In genomic region chr6:128754748-128755401, GRCm38 (mm10) we compare ENCODE assay signal across 19 mouse cellular contexts. TPM values are rescaled to one million over a fixed set of nuclear protein-coding genes. Genes with fewer than 3 reads are reported as not detected.
A peak's percentile ranks its signal among the peaks of the same experiment; 100 is the strongest.
DNase-seq lines count a peak whose midpoint lies in the region; ATAC-seq and TF ChIP-seq lines count a peak whose summit lies in the region.
"Not testable (repeated sequence)": the region's sequence is repeated elsewhere in the genome, so short reads cannot be mapped to it uniquely, and the experiment has no call there.
"Had no signal": no experiment of that assay in that cellular context is flagged by ENCODE, and none has a peak within 500 bp of the region (broad histone marks: within the 10 kb centered on the region; RNA-seq: fewer than 3 reads in every experiment).

No protein-coding gene starts in this region.

- not testable (repeated sequence) for H3K4me3 ChIP-seq in embryonic facial prominence, embryonic 11.5 days (ENCODE audit: low read depth, low read length); hindbrain, embryonic 10.5 days; intestine, embryonic 16.5 days (ENCODE audit: low read length); liver, embryonic 12.5 days; midbrain, embryonic 10.5 days
- peak overlapping the region; percentile 45 for H3K4me3 ChIP-seq in gastrocnemius, adult 2 months
- peak overlapping the region; percentile 31 for H3K4me3 ChIP-seq in small intestine, adult 2 months (ENCODE audit: low read depth, low read length)

- H3K9ac ChIP-seq in embryonic facial prominence, embryonic 11.5 days (replicated peaks; ENCODE audit: low read length); intestine, embryonic 16.5 days (ENCODE audit: low read depth, low read length); liver, embryonic 12.5 days: not testable (repeated sequence)

- 0 out of 2 replicates have a peak, but pooled peaks have one; percentile 11 for ATAC-seq in embryonic facial prominence, embryonic 11.5 days (replicated peaks; ENCODE audit: insufficient number of reproducible peaks, low FRiP score, low TSS enrichment, low read depth)
- ATAC-seq in intestine, embryonic 16.5 days = peak; percentile 75
- ATAC-seq in liver, embryonic 12.5 days = peak; percentile 48

- not testable (repeated sequence) for H3K27ac ChIP-seq in embryonic facial prominence, embryonic 11.5 days (replicated peaks; ENCODE audit: low read depth, low read length)
- peak overlapping the region; percentile 54; the same call in 1 of the 2 replicates for H3K27ac ChIP-seq in gastrocnemius, adult 2 months
- peak overlapping the region; percentile 77; the same call in 1 of the 2 replicates for H3K27ac ChIP-seq in hindbrain, embryonic 10.5 days
- H3K27ac ChIP-seq in intestine, embryonic 16.5 days (ENCODE audit: low read length) = peak overlapping the region; percentile 73
- H3K27ac ChIP-seq in liver, embryonic 12.5 days = peak overlapping the region; percentile 34; the same call in 1 of the 2 replicates
- 0 out of 2 replicates have a peak overlapping the region, but pooled peaks have one; percentile 38 for H3K27ac ChIP-seq in midbrain, embryonic 10.5 days (replicated peaks)
- H3K27ac ChIP-seq in small intestine, adult 2 months (ENCODE audit: insufficient read depth, low read depth, low read length) = peak overlapping the region; percentile 97

- not testable (repeated sequence) for H3K9me3 ChIP-seq in embryonic facial prominence, embryonic 11.5 days (replicated peaks; ENCODE audit: control insufficient read depth, low read length); hindbrain, embryonic 10.5 days; intestine, embryonic 16.5 days (ENCODE audit: control insufficient read depth, low read length); liver, embryonic 12.5 days (replicated peaks); midbrain, embryonic 10.5 days (replicated peaks)

- H3K4me1 ChIP-seq in embryonic facial prominence, embryonic 11.5 days (ENCODE audit: control insufficient read depth, insufficient read depth, low read length); hindbrain, embryonic 10.5 days (replicated peaks); intestine, embryonic 16.5 days (ENCODE audit: control insufficient read depth, insufficient read depth, low read length); midbrain, embryonic 10.5 days; small intestine, adult 2 months (ENCODE audit: control insufficient read depth, insufficient read depth, insufficient read length, low read length): not testable (repeated sequence)
- peaks cover 10% of the 10 kb centered on the region for H3K4me1 ChIP-seq in liver, embryonic 12.5 days

- not testable (repeated sequence) for H3K36me3 ChIP-seq in embryonic facial prominence, embryonic 11.5 days (replicated peaks; ENCODE audit: control insufficient read depth, insufficient read depth, low read depth, low read length); hindbrain, embryonic 10.5 days; intestine, embryonic 16.5 days (ENCODE audit: control insufficient read depth, insufficient read depth, low read length); liver, embryonic 12.5 days; midbrain, embryonic 10.5 days; small intestine, adult 2 months (ENCODE audit: control insufficient read depth, insufficient read depth, low read length)

- not testable (repeated sequence) for DNase-seq in embryonic facial prominence, embryonic 11.5 days (ENCODE audit: low spot score); gastrocnemius, adult 2 months; hindbrain, embryonic 10.5 days (ENCODE audit: low spot score); midbrain, embryonic 10.5 days (ENCODE audit: low spot score)

- not testable (repeated sequence) for H3K4me2 ChIP-seq in embryonic facial prominence, embryonic 11.5 days (ENCODE audit: low read depth, low read length)
- H3K4me2 ChIP-seq in intestine, embryonic 16.5 days (ENCODE audit: low read depth, low read length) = peak overlapping the region; percentile 32; the same call in 1 of the 2 replicates
- peak overlapping the region; percentile 34 for H3K4me2 ChIP-seq in liver, embryonic 12.5 days

- WGBS in embryonic facial prominence, embryonic 11.5 days = 81% methylated on average over 12 of the region's 12 CpGs
- WGBS in hindbrain, embryonic 10.5 days = 88% methylated on average over 12 of the region's 12 CpGs
- 55% methylated on average over 12 of the region's 12 CpGs for WGBS in intestine, embryonic 16.5 days
- 62% methylated on average over 12 of the region's 12 CpGs for WGBS in liver, embryonic 12.5 days (ENCODE audit: insufficient replicate concordance)
- 88% methylated on average over 12 of the region's 12 CpGs for WGBS in midbrain, embryonic 10.5 days
- WGBS in small intestine, adult 2 months = 21% methylated on average over 12 of the region's 12 CpGs

- not testable (repeated sequence) for TF ChIP-seq POLR2A in small intestine, adult 2 months (IDR thresholded peaks at IDR 0.05; ENCODE audit: low read depth, low read length)

- intact Hi-C loops in gastrocnemius, adult 2 months (cut with DNase I) = loop anchor here (10.0 kb wide), 1 partner anchor 150 kb away; no protein-coding TSS in a partner anchor

- H3K27me3 ChIP-seq in embryonic facial prominence, embryonic 11.5 days (ENCODE audit: control insufficient read depth, insufficient read depth, low read length); hindbrain, embryonic 10.5 days (ENCODE audit: insufficient read depth, poor library complexity, severe bottlenecking); intestine, embryonic 16.5 days (replicated peaks; ENCODE audit: control insufficient read depth, insufficient read depth, low read length); liver, embryonic 12.5 days (replicated peaks); midbrain, embryonic 10.5 days (ENCODE audit: low read depth, poor library complexity, severe bottlenecking); small intestine, adult 2 months (ENCODE audit: control insufficient read depth, insufficient read depth, low read length): not testable (repeated sequence)

- not testable (repeated sequence) for TF ChIP-seq CTCF in gastrocnemius, adult 2 months (IDR thresholded peaks at IDR 0.05); small intestine, adult 2 months (IDR thresholded peaks at IDR 0.05; ENCODE audit: extremely low read depth, insufficient read length, insufficient replicate concordance, low read depth, low read length)

RNA-seq across cellular contexts. Expression of gene Klrb1, which starts 32.0 kb away (rescaled TPM):
- polyA plus RNA-seq in embryonic facial prominence, embryonic 11.5 days (2014; fragmentation: Nextera tagmentation; extraction: Ambion mirVana) = not detected in 2 replicates
- total RNA-seq in gastrocnemius, adult 2 months (2021) = not detected
- polyA plus RNA-seq in hindbrain, embryonic 10.5 days (2016; fragmentation: Nextera tagmentation; extraction: Ambion mirVana) = not detected in 2 replicates
- not detected in 2 replicates for polyA plus RNA-seq in intestine, embryonic 16.5 days (2015; fragmentation: Nextera tagmentation; extraction: Ambion mirVana)
- polyA plus RNA-seq in liver, embryonic 12.5 days (2016; fragmentation: Nextera tagmentation; extraction: Ambion mirVana) = not detected in 2 replicates
- polyA plus RNA-seq in midbrain, embryonic 10.5 days (2016; fragmentation: Nextera tagmentation; extraction: Ambion mirVana) = not detected in 2 replicates
- not detected in 2 replicates for polyA plus RNA-seq in small intestine, adult 2 months (2012; rRNA removed)
- total RNA-seq: adrenal gland, postnatal 10 days; gastrocnemius, postnatal 4 days had no signal
- polyA plus RNA-seq: C2C12; cortical plate, adult 2 months; forebrain, embryonic 12.5 days; heart, embryonic 11.5 days; hindbrain, embryonic 12.5 days; limb, embryonic 14.5 days; thymus, adult 2 months; urinary bladder, adult 2 months had no signal

RNA-seq across cellular contexts. Expression of gene Klrb1c, which starts 34.1 kb away (rescaled TPM):
- 0.17 TPM in 1 of 2 replicates, not detected in the other for polyA plus RNA-seq in embryonic facial prominence, embryonic 11.5 days (2014; fragmentation: Nextera tagmentation; extraction: Ambion mirVana)
- total RNA-seq in gastrocnemius, adult 2 months (2021) = not detected
- not detected in 2 replicates for polyA plus RNA-seq in hindbrain, embryonic 10.5 days (2016; fragmentation: Nextera tagmentation; extraction: Ambion mirVana)
- polyA plus RNA-seq in intestine, embryonic 16.5 days (2015; fragmentation: Nextera tagmentation; extraction: Ambion mirVana) = 0.13 and 0.38 TPM in 2 replicates
- 0.10 TPM in 1 of 2 replicates, not detected in the other for polyA plus RNA-seq in liver, embryonic 12.5 days (2016; fragmentation: Nextera tagmentation; extraction: Ambion mirVana)
- polyA plus RNA-seq in midbrain, embryonic 10.5 days (2016; fragmentation: Nextera tagmentation; extraction: Ambion mirVana) = not detected in 2 replicates
- not detected in 2 replicates for polyA plus RNA-seq in small intestine, adult 2 months (2012; rRNA removed)
- total RNA-seq: layer of hippocampus, postnatal 14 days; left cerebral cortex, postnatal 10 days had no signal
- polyA plus RNA-seq: C2C12; forebrain, embryonic 12.5 days; heart, embryonic 11.5 days; hindbrain, embryonic 12.5 days had no signal

Comparison
In these comparisons a context has a peak if more than half of its experiments do, and no peak if none do; other contexts are left out.
1. ATAC-seq: peak in every context shown above with its lines; median percentile 75 in intestine, embryonic 16.5 days; 48 in liver, embryonic 12.5 days; 11 in embryonic facial prominence, embryonic 11.5 days.